Comparison of ENCODE assay signal across 11 mouse cellular contexts in genomic region chr2:146884291-146884855, GRCm38 (mm10). TPM values are rescaled to one million over a fixed set of nuclear protein-coding genes. Genes with fewer than 3 reads are reported as not detected.
A peak's percentile ranks its signal among the peaks of the same experiment; 100 is the strongest.
DNase-seq lines count a peak whose midpoint lies in the region; ATAC-seq and TF ChIP-seq lines count a peak whose summit lies in the region.
"Had no signal": no experiment of that assay in that cellular context is flagged by ENCODE, and none has a peak within 500 bp of the region (broad histone marks: within the 10 kb centered on the region; RNA-seq: fewer than 3 reads in every experiment).

No protein-coding gene starts in this region.

- 57% methylated on average over 8 of the region's 8 CpGs for WGBS in heart, embryonic 14.5 days

- no peak for ATAC-seq in heart, embryonic 14.5 days (ENCODE audit: insufficient number of reproducible peaks, insufficient read depth, low FRiP score, low read depth)

- intact Hi-C loops in heart, postnatal 10 days (cut with DNase I), result no loop called here

- TF ChIP-seq POLR2A in testis, adult 2 months (IDR thresholded peaks at IDR 0.05; ENCODE audit: control insufficient read depth, low read depth, low read length), result no peak

- H3K9ac ChIP-seq in heart, embryonic 14.5 days (ENCODE audit: low read length), result no peak overlapping the region
- H3K9ac ChIP-seq: embryonic facial prominence, embryonic 13.5 days had no signal

- no peak for DNase-seq in heart, adult 11 months
- no peak for DNase-seq in testis, postnatal 14 days (ENCODE audit: low spot score)
- DNase-seq in heart, postnatal 10 days, result peak; percentile 17 to 26
- no peak for DNase-seq in layer of hippocampus, adult 9-10 months (ENCODE audit: low spot score)
- DNase-seq in thymus, postnatal 14 days, result no peak
- DNase-seq: cerebellum, adult 9-11 months; layer of hippocampus, adult 9-11 months had no signal

- H3K27me3 ChIP-seq in heart, embryonic 14.5 days (ENCODE audit: control insufficient read depth, insufficient read depth, low read length), result no peaks in the 10 kb centered on the region
- no peaks in the 10 kb centered on the region for H3K27me3 ChIP-seq in testis, adult 2 months (ENCODE audit: control insufficient read depth, insufficient read depth, low read length)
- H3K27me3 ChIP-seq: embryonic facial prominence, embryonic 13.5 days had no signal

- no peak for TF ChIP-seq CTCF in testis, adult 2 months (IDR thresholded peaks at IDR 0.05; ENCODE audit: control insufficient read depth, insufficient read depth, insufficient replicate concordance, low read depth, low read length)

- 0 out of 2 replicates have a peak, but pooled peaks cover 3% of the 10 kb centered on the region for H3K36me3 ChIP-seq in heart, embryonic 14.5 days (ENCODE audit: control insufficient read depth, insufficient read depth, low read length)
- no peaks in the 10 kb centered on the region; the same call in none of the 2 replicates for H3K36me3 ChIP-seq in testis, adult 2 months (ENCODE audit: control insufficient read depth, insufficient read depth, low read length)

- H3K27ac ChIP-seq in heart, embryonic 14.5 days (replicated peaks in 1 of 2; ENCODE audit: control insufficient read depth in 1 of 2, insufficient read depth in 1 of 2, low read depth in 2 of 2, low read length in 2 of 2), result peak overlapping the region; percentile 49 to 59
- peak overlapping the region; percentile 39 for H3K27ac ChIP-seq in testis, adult 2 months (ENCODE audit: control insufficient read depth, insufficient read depth, low read depth, low read length)
- H3K27ac ChIP-seq: embryonic facial prominence, embryonic 13.5 days; limb, embryonic 10.5 days had no signal

- no peaks in the 10 kb centered on the region; a peak in 2 of 4 replicates for H3K4me1 ChIP-seq in heart, embryonic 14.5 days (ENCODE audit: control insufficient read depth in 2 of 2, insufficient read depth in 2 of 2, low read length in 2 of 2)
- H3K4me1 ChIP-seq in testis, adult 2 months (ENCODE audit: control insufficient read depth, insufficient read depth, low read length), result no peaks in the 10 kb centered on the region
- H3K4me1 ChIP-seq: embryonic facial prominence, embryonic 13.5 days; limb, embryonic 10.5 days had no signal

- no peaks in the 10 kb centered on the region for H3K9me3 ChIP-seq in heart, embryonic 14.5 days (ENCODE audit: control insufficient read depth, low read length)
- H3K9me3 ChIP-seq: embryonic facial prominence, embryonic 13.5 days; limb, embryonic 10.5 days had no signal

- no peak overlapping the region for H3K4me2 ChIP-seq in heart, embryonic 14.5 days (ENCODE audit: low read length)
- H3K4me2 ChIP-seq: embryonic facial prominence, embryonic 13.5 days had no signal

- no peak overlapping the region for H3K4me3 ChIP-seq in heart, embryonic 14.5 days (ENCODE audit: control insufficient read depth in 1 of 2, insufficient read depth in 1 of 2, low read depth in 1 of 2, low read length in 2 of 2)
- no peak overlapping the region for H3K4me3 ChIP-seq in testis, adult 2 months (ENCODE audit: control insufficient read depth, low read depth, low read length)
- H3K4me3 ChIP-seq: embryonic facial prominence, embryonic 13.5 days; limb, embryonic 10.5 days had no signal

RNA-seq across cellular contexts. Expression of gene Kiz, which starts 28.7 kb away (rescaled TPM):
- polyA plus RNA-seq in heart, embryonic 14.5 days (2014; fragmentation: Nextera tagmentation; extraction: Ambion mirVana), result 28.3 and 28.4 TPM in 2 replicates
- 85.9 and 98.2 TPM in 2 replicates for polyA plus RNA-seq in testis, adult 2 months (2012; rRNA removed)
- 10 to 100 TPM; 39.9 to 50.6 TPM for total RNA-seq in heart, postnatal 10 days (2021)

Comparison
In these comparisons a context has a peak if more than half of its experiments do, and no peak if none do; other contexts are left out.
1. DNase-seq: peak in heart, postnatal 10 days (2 of 2); none in heart, adult 11 months (single experiment), testis, postnatal 14 days (single experiment), layer of hippocampus, adult 9-10 months (single experiment) and thymus, postnatal 14 days (single experiment).